Mouse (Mus musculus) CD4-positive, CD25-positive, alpha-beta regulatory T cell, adult 4 months (primary cell): ENCODE measurements around the gene Rnd2. TPM values are rescaled to one million over a fixed set of nuclear protein-coding genes. Genes with fewer than 3 reads are reported as not detected.
"Not testable (repeated sequence)": the region's sequence is repeated elsewhere in the genome, so short reads cannot be mapped to it uniquely, and the experiment has no call there.

Experiments
- ATAC-seq: one replicate; pipeline ENCODE4 v1.8.0; 2017
- polyA plus RNA-seq, 2 experiments: library from polyadenylated mRNA; unstranded; fragments of 100-300 nt; shearing (Covaris generic); gene quantifications; one replicate each; pipeline ENCODE4 v1.2.1; 2017

The Rnd2 gene
- polyA plus RNA-seq, 2 experiments from 2014 or later: 0.23 TPM; not detected in 1

- no peak for ATAC-seq
Observed at GRCm38 (mm10) chr11:101470206-101470605, 5.4 kb downstream of the Rnd2 start.

GRCm38 (mm10) chr11:101471926-101472325 lies 7.1 kb downstream of the Rnd2 start:
- no peak for ATAC-seq

- no peak for ATAC-seq
Observed at GRCm38 (mm10) chr11:101472336-101472735, 7.5 kb downstream of the Rnd2 start.

GRCm38 (mm10) chr11:101473686-101474085 lies 8.9 kb downstream of the Rnd2 start:
- ATAC-seq: not testable (repeated sequence)

GRCm38 (mm10) chr11:101474298-101474697 lies 9.5 kb downstream of the Rnd2 start:
- no peak for ATAC-seq

GRCm38 (mm10) chr11:101476361-101476760 lies 11.6 kb downstream of the Rnd2 start:
- ATAC-seq: not testable (repeated sequence)

- no peak for ATAC-seq
Observed at GRCm38 (mm10) chr11:101477194-101477551, 12.4 kb downstream of the Rnd2 start.

GRCm38 (mm10) chr11:101477552-101478211 lies 12.9 kb downstream of the Rnd2 start:
- ATAC-seq: no peak

GRCm38 (mm10) chr11:101479171-101479635 lies 14.4 kb downstream of the Rnd2 start:
- ATAC-seq: no peak

- ATAC-seq: no peak
Observed at GRCm38 (mm10) chr11:101480912-101481311, 16.1 kb downstream of the Rnd2 start.

- ATAC-seq: no peak
Observed at GRCm38 (mm10) chr11:101483804-101484203, 19.0 kb downstream of the Rnd2 start.

- no peak for ATAC-seq
Observed at GRCm38 (mm10) chr11:101484245-101484644, 19.4 kb downstream of the Rnd2 start.

GRCm38 (mm10) chr11:101484814-101485213 lies 20.0 kb downstream of the Rnd2 start:
- ATAC-seq: no peak

GRCm38 (mm10) chr11:101485509-101486028 lies 20.8 kb downstream of the Rnd2 start:
- no peak for ATAC-seq

GRCm38 (mm10) chr11:101486126-101486525 lies 21.3 kb downstream of the Rnd2 start:
- ATAC-seq: no peak

- no peak for ATAC-seq
Observed at GRCm38 (mm10) chr11:101506269-101506780, 41.5 kb downstream of the Rnd2 start.

- no peak for ATAC-seq
Observed at GRCm38 (mm10) chr11:101507090-101507489, 42.3 kb downstream of the Rnd2 start.

- ATAC-seq: no peak
Observed at GRCm38 (mm10) chr11:101518937-101519336, 54.1 kb downstream of the Rnd2 start.

GRCm38 (mm10) chr11:101519364-101519763 lies 54.6 kb downstream of the Rnd2 start:
- ATAC-seq: no peak

Other genes with a start within 250 kb of the Rnd2 start
- 10 to 100 TPM; 57.3 to 85.6 TPM for gene Ezh1, start 238.5 kb upstream of the Rnd2 start, polyA plus RNA-seq
- not detected for gene Ramp2, start 219.0 kb upstream of the Rnd2 start, polyA plus RNA-seq
- gene Vps25, start 211.3 kb upstream of the Rnd2 start, polyA plus RNA-seq: 100 to 1,000 TPM; 132 to 144 TPM
- 1 to 10 TPM in 1 of 2 experiments, under 1 TPM in 1; 0.91 to 1.4 TPM for gene Wnk4, start 204.4 kb upstream of the Rnd2 start, polyA plus RNA-seq
- gene Cntd1, start 186.0 kb upstream of the Rnd2 start, polyA plus RNA-seq: under 1 TPM in 1 of 2 experiments, not detected in 1; 0.97 TPM
- gene Coa3, start 185.9 kb upstream of the Rnd2 start, polyA plus RNA-seq: 100 to 1,000 TPM; 132 to 135 TPM
- 10 to 100 TPM; 68.1 to 99.6 TPM for gene Becn1, start 162.7 kb upstream of the Rnd2 start, polyA plus RNA-seq
- gene Psme3, start 148.8 kb upstream of the Rnd2 start, polyA plus RNA-seq: 10 to 100 TPM; 29.8 to 30.0 TPM
- 1 to 10 TPM; 2.3 to 3.0 TPM for gene Aoc2, start 139.9 kb upstream of the Rnd2 start, polyA plus RNA-seq
- not detected for gene Aoc3, start 134.4 kb upstream of the Rnd2 start, polyA plus RNA-seq
- gene G6pc, start 97.4 kb upstream of the Rnd2 start, polyA plus RNA-seq: not detected
- gene Aarsd1, start 47.4 kb upstream of the Rnd2 start, polyA plus RNA-seq: 10 to 100 TPM; 36.2 to 41.6 TPM
- 1 to 10 TPM; 1.3 to 1.8 TPM for gene Gm27029, start 40.2 kb upstream of the Rnd2 start, polyA plus RNA-seq
- gene Rundc1, start 39.9 kb upstream of the Rnd2 start, polyA plus RNA-seq: 1 to 10 TPM; 8.0 to 8.5 TPM
- 1 to 10 TPM; 1.7 to 2.1 TPM for gene Ptges3l, start 39.7 kb upstream of the Rnd2 start, polyA plus RNA-seq
- 100 to 1,000 TPM; 407 to 740 TPM for gene Rpl27, start 22.7 kb upstream of the Rnd2 start, polyA plus RNA-seq
- gene Ifi35, start 16.6 kb upstream of the Rnd2 start, polyA plus RNA-seq: 100 to 1,000 TPM; 174 to 204 TPM
- 1 to 10 TPM; 1.1 to 1.5 TPM for gene Vat1, start 1.2 kb downstream of the Rnd2 start, polyA plus RNA-seq
- 1 to 10 TPM; 3.5 to 4.1 TPM for gene Brca1, start 87.0 kb downstream of the Rnd2 start, polyA plus RNA-seq
- gene Nbr1, start 87.2 kb downstream of the Rnd2 start, polyA plus RNA-seq: 10 to 100 TPM; 70.0 to 88.4 TPM
- 10 to 100 TPM; 10.8 to 15.2 TPM for gene Tmem106a, start 117.2 kb downstream of the Rnd2 start, polyA plus RNA-seq
- gene Gm11634, start 134.3 kb downstream of the Rnd2 start, polyA plus RNA-seq: not detected
- gene Rdm1, start 162.2 kb downstream of the Rnd2 start, polyA plus RNA-seq: 10 to 100 TPM; 86.2 to 93.4 TPM
- gene Arl4d, start 200.5 kb downstream of the Rnd2 start, polyA plus RNA-seq: not detected